Mouse (Mus musculus) forebrain, embryonic 13.5 days (tissue): ENCODE measurements around the gene Usp43. TPM values are rescaled to one million over a fixed set of nuclear protein-coding genes. Genes with fewer than 3 reads are reported as not detected.

Experiments used
- ATAC-seq: fragments of 200-750 bp; cut with Nextera tagmentation; 2 replicates; pipeline ENCODE4 v1.8.0; 2017
- H3K27ac ChIP-seq: fragments of 300-500 bp; sonication (generic); 2 replicates; pipeline ENCODE4 v1.5.1; 2015; ENCODE audit warnings: inconsistent platforms, mild to moderate bottlenecking, moderate library complexity
- H3K27me3 ChIP-seq: fragments of 300-500 bp; sonication (generic); 2 replicates; pipeline ENCODE4 v1.6.1; 2015; ENCODE audit warnings: mild to moderate bottlenecking, inconsistent platforms
- H3K36me3 ChIP-seq: fragments of 300-500 bp; sonication (generic); 2 replicates; pipeline ENCODE4 v1.6.1; 2015; ENCODE audit warnings: mild to moderate bottlenecking, inconsistent platforms; ENCODE audit not compliant: poor library complexity, severe bottlenecking
- H3K4me1 ChIP-seq: fragments of 300-500 bp; sonication (generic); 2 replicates; pipeline ENCODE4 v1.6.1; 2015; ENCODE audit warnings: inconsistent platforms
- H3K4me2 ChIP-seq: fragments of 300-500 bp; sonication (generic); 2 replicates; pipeline ENCODE4 v1.6.1; 2015; ENCODE audit warnings: inconsistent platforms, mild to moderate bottlenecking, moderate library complexity
- H3K4me3 ChIP-seq: fragments of 300-500 bp; sonication (generic); 2 replicates; pipeline ENCODE4 v1.5.1; 2015; ENCODE audit warnings: mild to moderate bottlenecking, inconsistent platforms
- H3K9ac ChIP-seq: fragments of 300-500 bp; sonication (generic); 2 replicates; pipeline ENCODE4 v1.6.1; 2015; ENCODE audit warnings: mild to moderate bottlenecking, inconsistent platforms
- H3K9me3 ChIP-seq: fragments of 300-500 bp; sonication (generic); replicated peaks from 2 replicates; pipeline ENCODE4 v1.6.1; 2016; ENCODE audit warnings: inconsistent platforms
- WGBS: fragments of 180-500 bp; shearing (Covaris S2); methylation state at CpG from one replicate; pipeline ENCODE4 v1.1.7; 2015; 5-methylcytosine and 5-hydroxymethylcytosine counted together
- polyA plus RNA-seq: library from polyadenylated mRNA; unstranded; fragments of >200 nt; fragmentation: Nextera tagmentation; extraction: Ambion mirVana; gene quantifications from 2 replicates; pipeline ENCODE4 v1.2.1, GENCODE M21; 2015

The Usp43 gene
- polyA plus RNA-seq, 1 experiment from 2014 or later, result 0.37 TPM

GRCm38 (mm10) chr11:67925000-67925399, 3.0 kb upstream of the Usp43 start:
- H3K4me2 ChIP-seq, result no peak overlapping the region
- H3K9ac ChIP-seq, result no peak overlapping the region
- no peaks in the 10 kb centered on the region for H3K36me3 ChIP-seq
- no peak overlapping the region for H3K27ac ChIP-seq
- peaks cover 19% of the 10 kb centered on the region for H3K27me3 ChIP-seq
- no peak overlapping the region for H3K4me3 ChIP-seq
- H3K4me1 ChIP-seq, result peaks cover 12% of the 10 kb centered on the region
- WGBS, result 90% methylated on average over 13 of the region's 13 CpGs
- H3K9me3 ChIP-seq, result no peaks in the 10 kb centered on the region
- no peak for ATAC-seq

DNA sequence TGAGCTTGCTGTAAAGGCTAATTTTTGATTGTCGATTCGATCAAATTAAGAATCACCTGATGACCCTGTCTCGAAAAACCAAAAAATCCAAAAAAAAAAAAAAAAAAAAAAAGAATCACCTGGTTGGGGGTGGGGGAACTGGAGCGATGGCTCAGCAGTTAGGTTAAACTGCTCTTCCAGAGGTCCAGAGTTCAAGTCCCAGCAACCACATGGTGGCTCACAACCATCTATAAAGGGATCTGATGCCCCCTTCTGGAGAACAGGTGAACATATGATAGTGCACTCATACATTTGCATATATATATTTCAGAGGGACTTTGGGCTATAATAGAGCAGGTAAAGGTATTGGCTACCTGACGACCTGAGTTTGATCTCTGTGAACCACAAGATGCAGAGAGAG, 1.8 kb upstream of the Usp43 start:
- ATAC-seq, result no peak
- WGBS, result 95% methylated on average over 5 of the region's 5 CpGs
- Histone ChIP-seq H3K4me2 (no peak overlapping the region), H3K36me3 (no peaks in the 10 kb centered on the region), H3K9me3 (no peaks in the 10 kb centered on the region), H3K27ac (no peak overlapping the region), H3K9ac (no peak overlapping the region), H3K27me3 (peaks cover 29% of the 10 kb centered on the region), H3K4me1 (peaks cover 12% of the 10 kb centered on the region), H3K4me3 (no peak overlapping the region)

GRCm38 (mm10) chr11:67922755-67923125, 787 bp upstream of the Usp43 start:
- 1% methylated on average over 12 of the region's 12 CpGs for WGBS
- Histone ChIP-seq H3K27me3 (peaks cover 29% of the 10 kb centered on the region), H3K4me3 (peak overlapping the region; percentile 63), H3K36me3 (no peaks in the 10 kb centered on the region), H3K9ac (no peak overlapping the region), H3K4me2 (peak overlapping the region; percentile 100), H3K4me1 (peaks cover 12% of the 10 kb centered on the region), H3K27ac (no peak overlapping the region), H3K9me3 (no peaks in the 10 kb centered on the region)
- ATAC-seq, result peak; percentile 90

DNA sequence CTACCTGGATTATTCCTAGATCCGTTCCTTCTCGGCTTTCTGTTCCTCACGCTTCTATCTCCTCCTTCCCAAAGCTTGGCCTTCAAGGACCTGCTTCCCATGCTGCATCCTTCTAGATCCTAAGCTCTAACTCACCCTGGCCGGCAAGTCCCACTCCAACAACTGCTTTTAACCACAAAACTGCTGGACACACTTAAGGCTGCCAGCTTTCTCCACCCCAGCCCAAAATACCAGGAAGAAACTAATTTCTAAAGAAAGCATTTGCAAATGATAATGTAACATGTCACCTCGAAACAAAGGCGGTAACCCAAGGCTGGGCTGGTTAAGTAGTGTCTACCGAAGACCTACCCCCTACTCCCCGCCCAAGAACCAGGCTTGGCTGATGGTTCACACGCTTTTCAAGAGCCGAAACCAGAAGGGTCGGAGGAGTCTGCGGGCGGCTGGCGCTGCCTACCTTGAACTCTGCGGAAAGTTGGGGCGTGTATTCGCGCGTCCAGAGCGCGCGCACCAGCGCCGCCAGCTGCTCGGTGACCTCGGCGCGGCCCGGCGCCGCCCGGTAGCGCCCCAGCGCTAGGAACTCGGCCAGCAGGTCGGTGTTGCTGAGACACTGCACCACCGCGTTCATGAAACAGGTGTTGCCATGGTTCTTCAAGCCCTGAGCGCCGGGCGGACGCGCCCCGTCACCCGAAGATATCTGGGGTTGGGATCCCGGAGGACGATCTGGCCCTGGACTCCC, 694 bp downstream of the Usp43 start:
- H3K4me2 ChIP-seq, result peak overlapping the region; percentile 100
- ATAC-seq, result 0 out of 2 replicates have a peak, but pooled peaks have one; percentile 33
- H3K27me3 ChIP-seq, result peaks cover 29% of the 10 kb centered on the region
- H3K9me3 ChIP-seq, result no peaks in the 10 kb centered on the region
- 2% methylated on average over 47 of the region's 47 CpGs for WGBS
- peaks cover 12% of the 10 kb centered on the region for H3K4me1 ChIP-seq
- H3K27ac ChIP-seq, result no peak overlapping the region
- H3K4me3 ChIP-seq, result peak overlapping the region; percentile 63
- H3K9ac ChIP-seq, result peak overlapping the region; percentile 66
- no peaks in the 10 kb centered on the region for H3K36me3 ChIP-seq

GRCm38 (mm10) chr11:67920226-67920960, 1.6 kb downstream of the Usp43 start:
- no peaks in the 10 kb centered on the region for H3K36me3 ChIP-seq
- H3K4me2 ChIP-seq, result no peak overlapping the region
- no peaks in the 10 kb centered on the region for H3K9me3 ChIP-seq
- no peak overlapping the region for H3K9ac ChIP-seq
- H3K4me1 ChIP-seq, result peaks cover 12% of the 10 kb centered on the region
- WGBS, result 66% methylated on average over 9 of the region's 9 CpGs
- ATAC-seq, result no peak
- H3K27me3 ChIP-seq, result peaks cover 29% of the 10 kb centered on the region
- no peak overlapping the region for H3K4me3 ChIP-seq
- no peak overlapping the region for H3K27ac ChIP-seq

DNA sequence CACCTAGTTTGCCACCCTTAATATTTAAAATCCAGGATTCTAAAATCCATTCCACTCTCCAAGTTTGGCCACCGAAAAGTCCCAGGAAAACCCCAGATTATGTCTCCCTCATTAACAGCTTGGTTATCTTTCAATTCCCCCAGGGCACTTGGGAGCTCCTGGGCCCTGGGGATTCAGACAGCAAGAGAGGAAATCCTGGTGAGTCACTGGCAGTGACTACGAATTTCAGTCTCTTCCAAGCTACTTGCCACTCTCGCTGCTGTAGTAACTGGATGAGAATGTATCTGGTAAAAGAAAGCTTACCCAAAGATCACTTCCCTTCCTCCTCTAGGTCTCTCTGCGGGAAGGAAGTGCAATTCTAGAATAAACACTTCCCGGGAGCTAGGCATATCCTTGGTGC, 2.4 kb downstream of the Usp43 start:
- no peak for ATAC-seq
- H3K36me3 ChIP-seq, result no peaks in the 10 kb centered on the region
- no peak overlapping the region for H3K4me3 ChIP-seq
- H3K27me3 ChIP-seq, result peaks cover 29% of the 10 kb centered on the region
- H3K9ac ChIP-seq, result no peak overlapping the region
- H3K4me1 ChIP-seq, result peaks cover 12% of the 10 kb centered on the region
- H3K27ac ChIP-seq, result no peak overlapping the region
- no peak overlapping the region for H3K4me2 ChIP-seq
- 81% methylated on average over 5 of the region's 5 CpGs for WGBS
- H3K9me3 ChIP-seq, result no peaks in the 10 kb centered on the region

- WGBS, result 74% methylated on average over 3 of the region's 3 CpGs
Measured at GRCm38 (mm10) chr11:67917126-67917525, 4.8 kb downstream of the Usp43 start.

GRCm38 (mm10) chr11:67911074-67911473, 10.9 kb downstream of the Usp43 start:
- no peaks in the 10 kb centered on the region for H3K27me3 ChIP-seq
- H3K9ac ChIP-seq, result no peak overlapping the region
- H3K4me2 ChIP-seq, result no peak overlapping the region
- no peaks in the 10 kb centered on the region for H3K4me1 ChIP-seq
- no peaks in the 10 kb centered on the region for H3K36me3 ChIP-seq
- WGBS, result 87% methylated on average over 5 of the region's 5 CpGs
- no peak overlapping the region for H3K4me3 ChIP-seq
- no peak for ATAC-seq
- H3K27ac ChIP-seq, result no peak overlapping the region
- no peaks in the 10 kb centered on the region for H3K9me3 ChIP-seq

More at GRCm38 (mm10) chr11:67917126-67917525, 4.8 kb downstream of the Usp43 start:
- H3K4me2 ChIP-seq, result no peak overlapping the region
- peaks cover 29% of the 10 kb centered on the region for H3K27me3 ChIP-seq
- H3K36me3 ChIP-seq, result no peaks in the 10 kb centered on the region
- peaks cover 7% of the 10 kb centered on the region for H3K4me1 ChIP-seq
- no peak overlapping the region for H3K4me3 ChIP-seq
- H3K27ac ChIP-seq, result no peak overlapping the region
- no peak for ATAC-seq
- no peaks in the 10 kb centered on the region for H3K9me3 ChIP-seq
- H3K9ac ChIP-seq, result no peak overlapping the region

GRCm38 (mm10) chr11:67903756-67904155, 18.2 kb downstream of the Usp43 start:
- WGBS, result 94% methylated on average over 4 of the region's 4 CpGs
- Histone ChIP-seq H3K27ac (no peak overlapping the region), H3K27me3 (no peaks in the 10 kb centered on the region), H3K9ac (no peak overlapping the region), H3K4me3 (no peak overlapping the region), H3K36me3 (no peaks in the 10 kb centered on the region), H3K4me1 (no peaks in the 10 kb centered on the region), H3K4me2 (no peak overlapping the region), H3K9me3 (no peaks in the 10 kb centered on the region)
- no peak for ATAC-seq

DNA sequence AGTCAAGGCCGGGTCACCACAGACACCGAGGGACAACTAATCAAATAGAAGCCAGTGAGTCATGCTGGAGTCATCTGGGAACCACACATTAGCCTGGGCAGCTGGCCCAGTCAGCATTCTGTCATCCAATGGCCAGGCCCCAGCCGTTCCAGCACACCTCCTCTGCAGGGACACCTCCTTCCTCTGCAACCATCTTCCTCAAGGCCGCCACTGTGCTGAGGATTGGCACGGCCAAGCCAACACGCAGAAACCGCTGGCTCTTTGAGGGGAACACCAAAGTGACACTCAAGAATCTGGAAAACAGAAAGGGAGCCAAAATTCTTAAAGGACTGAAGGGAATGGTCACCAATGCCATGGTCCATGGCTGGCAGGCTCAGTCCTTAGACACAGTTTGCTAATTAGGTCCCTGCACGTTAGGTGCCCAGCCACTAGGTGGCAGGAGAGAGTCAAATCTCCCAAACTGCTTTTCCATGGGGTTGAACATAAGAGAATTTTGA, 24.8 kb downstream of the Usp43 start:
- Histone ChIP-seq H3K36me3 (no peaks in the 10 kb centered on the region), H3K4me2 (no peak overlapping the region), H3K27ac (no peak overlapping the region), H3K9me3 (no peaks in the 10 kb centered on the region), H3K4me3 (no peak overlapping the region), H3K4me1 (peaks cover 5% of the 10 kb centered on the region; the same call in 1 of the 2 replicates), H3K9ac (no peak overlapping the region), H3K27me3 (no peaks in the 10 kb centered on the region)
- ATAC-seq, result no peak
- 65% methylated on average over 8 of the region's 8 CpGs for WGBS

DNA sequence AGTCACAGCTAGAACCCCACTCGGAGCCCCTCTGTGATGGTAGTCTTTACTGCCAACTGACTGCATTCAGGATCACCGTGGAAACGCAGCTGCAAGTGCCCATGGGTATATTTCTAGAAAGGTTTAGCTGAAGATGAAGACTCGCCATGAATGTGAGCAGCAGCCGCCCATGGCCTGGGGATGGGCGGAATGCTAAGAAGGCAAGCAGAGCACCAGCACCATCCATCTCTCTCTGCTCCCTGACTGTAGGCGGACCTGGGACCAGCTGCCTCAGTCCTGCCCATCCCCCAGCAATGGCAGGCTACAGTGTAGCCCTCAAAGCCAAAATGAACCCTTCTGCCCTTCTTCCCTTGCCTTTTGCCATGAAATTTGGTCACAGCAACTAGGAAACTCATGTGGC, 26.3 kb downstream of the Usp43 start:
- Histone ChIP-seq H3K9me3 (no peaks in the 10 kb centered on the region), H3K27me3 (no peaks in the 10 kb centered on the region), H3K4me2 (no peak overlapping the region), H3K27ac (no peak overlapping the region), H3K4me3 (no peak overlapping the region), H3K36me3 (no peaks in the 10 kb centered on the region), H3K9ac (no peak overlapping the region), H3K4me1 (peaks cover 5% of the 10 kb centered on the region; the same call in 1 of the 2 replicates)
- no peak for ATAC-seq
- 60% methylated on average over 7 of the region's 7 CpGs for WGBS

DNA sequence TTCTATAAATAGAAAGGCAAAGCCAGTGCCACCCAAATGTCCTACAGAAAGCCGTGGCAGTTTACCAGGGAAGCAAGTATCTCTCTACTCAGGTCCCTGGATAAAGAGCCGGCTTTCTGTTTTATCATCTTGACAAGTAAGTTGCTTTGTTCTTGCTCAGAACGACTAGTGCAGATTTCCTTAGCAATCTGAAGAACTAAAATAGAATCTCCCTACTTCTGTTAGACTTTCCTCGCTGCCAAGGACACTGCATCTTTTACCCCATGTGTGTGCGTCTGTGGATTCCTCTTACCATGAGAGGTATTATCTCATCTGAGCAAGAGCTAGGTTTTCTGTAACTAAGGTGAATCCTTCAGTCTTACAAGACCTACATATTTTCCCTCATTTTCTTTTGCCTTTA, 33.4 kb downstream of the Usp43 start:
- Histone ChIP-seq H3K27me3 (no peaks in the 10 kb centered on the region), H3K4me2 (no peak overlapping the region), H3K9ac (no peak overlapping the region), H3K9me3 (peaks cover 7% of the 10 kb centered on the region; the same call in 1 of the 2 replicates), H3K36me3 (no peaks in the 10 kb centered on the region), H3K4me3 (no peak overlapping the region), H3K4me1 (no peaks in the 10 kb centered on the region), H3K27ac (no peak overlapping the region)
- ATAC-seq, result no peak
- 84% methylated on average over 5 of the region's 5 CpGs for WGBS
